Mouse (Mus musculus) midbrain, embryonic 10.5 days (tissue): ENCODE measurements around the gene Mgat4a. TPM values are rescaled to one million over a fixed set of nuclear protein-coding genes. Genes with fewer than 3 reads are reported as not detected.
"Not testable (repeated sequence)": the region's sequence is repeated elsewhere in the genome, so short reads cannot be mapped to it uniquely, and the experiment has no call there.

Experiments
- DNase-seq: peaks from one replicate; pipeline ENCODE4 v3.0.0-alpha.2; 2017; ENCODE audit warnings: low spot score
- H3K27ac ChIP-seq: fragments of 300-500 bp; sonication (generic); replicated peaks from 2 replicates; pipeline ENCODE4 v1.5.1; 2016; ENCODE audit warnings: mild to moderate bottlenecking
- H3K27me3 ChIP-seq: fragments of 300-500 bp; sonication (generic); 2 replicates; pipeline ENCODE4 v1.6.1; 2016; ENCODE audit warnings: low read depth, mild to moderate bottlenecking; ENCODE audit not compliant: poor library complexity, severe bottlenecking
- H3K36me3 ChIP-seq: fragments of 300-500 bp; sonication (generic); 2 replicates; pipeline ENCODE4 v1.6.1; 2016; ENCODE audit warnings: mild to moderate bottlenecking, moderate library complexity
- H3K4me1 ChIP-seq: fragments of 300-500 bp; sonication (generic); 2 replicates; pipeline ENCODE4 v1.6.1; 2016
- H3K4me3 ChIP-seq: fragments of 300-500 bp; sonication (generic); 2 replicates; pipeline ENCODE4 v1.5.1; 2016; ENCODE audit warnings: mild to moderate bottlenecking, moderate library complexity
- H3K9me3 ChIP-seq: fragments of 300-500 bp; sonication (generic); replicated peaks from 2 replicates; pipeline ENCODE4 v1.6.1; 2016; ENCODE audit warnings: mild to moderate bottlenecking
- WGBS: fragments of 180-500 bp; shearing (Covaris S2); methylation state at CpG from one replicate; pipeline ENCODE4 v1.1.7; 2016; 5-methylcytosine and 5-hydroxymethylcytosine counted together
- polyA plus RNA-seq: library from polyadenylated mRNA; unstranded; fragments of >200 nt; fragmentation: Nextera tagmentation; extraction: Ambion mirVana; gene quantifications from 2 replicates; pipeline ENCODE4 v1.2.1, GENCODE M21; 2016

Gene Mgat4a
- polyA plus RNA-seq, 1 experiment from 2014 or later: 1.5 TPM

DNA sequence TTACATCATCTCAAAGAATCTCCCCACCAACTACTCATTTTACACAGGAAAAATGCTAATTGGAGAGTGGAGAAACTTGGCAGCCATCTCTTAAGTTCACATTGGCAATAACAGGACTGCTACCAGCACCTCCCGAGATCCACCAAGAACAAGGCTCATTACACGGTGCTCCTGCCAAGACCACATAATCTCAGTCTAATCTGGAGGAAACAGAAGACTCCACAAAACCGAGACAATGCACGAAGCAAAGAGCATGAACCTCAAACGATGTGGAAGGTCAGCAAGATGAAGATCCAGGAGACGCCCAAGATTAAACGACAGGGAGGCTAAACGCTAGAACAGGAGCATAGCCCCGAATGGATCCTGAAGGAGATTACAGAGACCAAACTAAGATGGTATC is 38.5 kb downstream of the Mgat4a start:
- no peak overlapping the region for H3K4me3 ChIP-seq
- H3K36me3 ChIP-seq: no peaks in the 10 kb centered on the region
- H3K27me3 ChIP-seq: peaks cover 46% of the 10 kb centered on the region
- no peak for DNase-seq
- peaks cover 16% of the 10 kb centered on the region for H3K4me1 ChIP-seq
- WGBS: 89% methylated on average over 9 of the region's 9 CpGs
- H3K27ac ChIP-seq: no peak overlapping the region
- H3K9me3 ChIP-seq: 0 out of 2 replicates have a peak, but pooled peaks cover 5% of the 10 kb centered on the region

DNA sequence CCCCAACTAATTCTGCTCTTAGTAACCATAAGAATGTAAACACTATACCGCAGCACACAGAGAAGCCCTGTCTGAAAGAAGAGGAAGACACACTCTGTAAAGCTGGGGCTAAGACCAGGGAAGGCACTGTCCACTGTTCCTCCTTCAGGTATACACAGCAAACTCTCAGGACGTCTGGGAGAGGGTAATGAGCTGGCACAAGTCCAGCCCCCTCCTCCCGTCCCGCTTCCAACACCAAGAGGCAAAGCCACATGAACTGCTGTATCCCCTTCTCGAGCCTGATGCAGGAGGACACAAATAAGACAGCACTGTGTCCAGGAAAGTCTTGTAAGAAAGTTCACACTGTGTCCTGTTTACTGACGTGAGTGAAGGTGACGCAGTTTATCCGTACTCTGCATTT is 40.1 kb downstream of the Mgat4a start:
- Histone ChIP-seq H3K27me3 (peaks cover 61% of the 10 kb centered on the region), H3K4me3 (no peak overlapping the region), H3K27ac (no peak overlapping the region), H3K36me3 (no peaks in the 10 kb centered on the region), H3K9me3 (no peaks in the 10 kb centered on the region), H3K4me1 (peaks cover 16% of the 10 kb centered on the region)
- DNase-seq: no peak
- WGBS: 79% methylated on average over 8 of the region's 8 CpGs

DNA sequence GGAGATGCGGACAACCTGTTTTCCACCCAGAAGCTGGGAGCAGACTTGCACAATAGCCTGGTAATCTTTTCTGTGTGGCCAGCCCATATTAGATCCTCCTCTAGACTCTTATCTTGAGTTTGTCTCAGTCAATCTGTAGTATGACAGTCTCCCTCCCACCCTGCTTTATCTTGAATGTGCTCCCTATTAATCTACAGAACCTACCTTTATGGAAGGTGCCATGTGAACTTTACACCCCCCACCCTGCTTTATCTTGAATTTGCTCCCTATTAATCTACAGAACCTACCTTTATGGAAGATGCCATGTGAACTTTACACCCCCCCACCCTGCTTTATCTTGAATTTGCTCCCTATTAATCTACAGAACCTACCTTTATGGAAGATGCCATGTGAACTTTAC is 41.4 kb downstream of the Mgat4a start:
- H3K27ac ChIP-seq, H3K36me3 ChIP-seq, DNase-seq, H3K4me3 ChIP-seq, H3K9me3 ChIP-seq: not testable (repeated sequence)
- H3K4me1 ChIP-seq: peaks cover 15% of the 10 kb centered on the region
- peaks cover 61% of the 10 kb centered on the region for H3K27me3 ChIP-seq
- WGBS: 78% methylated on average over 1 of the region's 1 CpGs

DNA sequence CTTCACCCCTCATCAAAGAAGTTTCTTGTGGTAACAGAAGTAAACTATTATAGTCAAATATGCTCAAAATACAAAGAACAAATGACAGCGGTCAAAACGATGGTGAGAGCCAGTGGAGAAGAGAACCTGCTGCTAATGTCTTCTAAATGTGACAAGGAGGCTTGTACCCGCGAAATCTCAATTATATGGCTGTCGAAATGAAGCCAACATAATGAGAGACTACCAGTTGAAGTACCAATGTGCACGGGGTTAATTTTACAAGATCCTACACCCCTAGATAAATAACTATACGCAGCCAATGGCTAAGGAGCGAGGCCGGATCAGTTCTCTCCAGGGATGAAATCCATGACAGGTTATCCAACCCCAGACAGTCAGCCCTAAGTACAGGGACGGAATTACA is 41.9 kb downstream of the Mgat4a start:
- peaks cover 61% of the 10 kb centered on the region for H3K27me3 ChIP-seq

DNA sequence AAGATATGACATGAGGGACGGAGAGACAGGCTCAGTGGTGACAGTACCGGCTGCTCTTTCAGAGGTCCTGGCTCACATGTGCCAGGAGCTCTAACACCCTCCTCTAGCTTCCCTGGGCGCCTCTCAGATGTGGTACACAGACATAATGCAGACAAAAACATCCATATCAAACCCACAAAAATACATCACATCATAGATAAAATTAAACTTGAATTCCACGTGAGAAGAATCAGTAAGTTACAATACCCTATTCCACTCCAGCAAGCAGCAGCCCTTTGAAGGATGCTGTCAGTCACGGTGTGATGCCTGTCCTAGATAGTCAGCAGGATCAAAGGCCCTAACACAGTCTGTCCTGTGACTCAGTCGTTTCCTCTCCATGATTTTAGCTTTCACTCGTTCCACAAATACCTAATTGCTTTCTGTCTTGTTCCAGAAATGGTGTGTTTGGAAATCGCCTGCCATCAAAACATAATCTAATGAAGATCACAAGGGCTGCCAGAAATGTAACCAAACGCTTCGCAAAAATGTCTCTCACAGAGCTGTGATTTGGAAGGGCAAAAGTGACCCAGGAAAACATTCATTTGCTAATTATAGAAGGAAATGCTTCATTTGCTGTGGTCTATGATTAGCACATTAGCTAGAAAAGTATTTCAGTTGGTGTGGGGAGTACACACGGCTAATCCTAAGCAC is 44.1 kb downstream of the Mgat4a start:
- peaks cover 50% of the 10 kb centered on the region for H3K27me3 ChIP-seq

More for the DNA sequence above, 41.9 kb downstream of the Mgat4a start:
- 61% methylated on average over 10 of the region's 10 CpGs for WGBS
- H3K4me1 ChIP-seq: peaks cover 12% of the 10 kb centered on the region
- peak; percentile 28 for DNase-seq
- H3K4me3 ChIP-seq: no peak overlapping the region
- H3K36me3 ChIP-seq: no peaks in the 10 kb centered on the region
- H3K9me3 ChIP-seq: no peaks in the 10 kb centered on the region
- H3K27ac ChIP-seq: no peak overlapping the region

DNA sequence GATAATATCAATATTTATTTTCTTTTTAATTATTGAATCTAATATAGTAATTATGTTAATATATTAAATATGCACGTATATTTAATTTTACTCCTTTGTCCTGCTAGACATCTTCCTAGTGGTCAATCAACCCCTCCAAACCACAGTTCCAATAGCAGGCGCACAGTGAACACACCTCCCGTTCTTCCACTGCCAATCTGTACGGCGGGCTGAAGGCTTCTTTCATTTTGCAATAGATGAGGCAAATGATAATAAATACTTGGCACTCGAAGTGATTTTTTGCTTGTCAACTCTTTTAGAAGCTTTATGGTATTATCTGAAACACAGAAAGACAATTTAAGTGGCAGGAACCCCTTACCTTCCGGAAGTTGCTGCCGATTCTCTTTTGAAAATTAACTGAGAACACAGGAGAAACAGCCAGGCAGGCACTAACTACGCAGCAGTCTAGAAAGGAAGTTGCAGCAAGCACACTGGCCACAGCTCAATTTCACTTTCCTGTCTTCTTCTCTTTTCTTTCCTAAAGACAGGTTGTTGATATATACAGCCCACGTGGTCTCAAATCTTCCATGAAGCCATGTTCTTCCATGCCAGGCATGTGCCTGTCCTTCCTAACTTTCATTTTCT is 45.0 kb downstream of the Mgat4a start:
- DNase-seq: no peak
- Histone ChIP-seq H3K4me1 (peaks cover 14% of the 10 kb centered on the region), H3K27ac (no peak overlapping the region), H3K27me3 (peaks cover 41% of the 10 kb centered on the region), H3K9me3 (no peaks in the 10 kb centered on the region), H3K36me3 (no peaks in the 10 kb centered on the region), H3K4me3 (no peak overlapping the region)
- WGBS: 88% methylated on average over 10 of the region's 10 CpGs

More for the DNA sequence above, 44.1 kb downstream of the Mgat4a start:
- H3K27ac ChIP-seq: no peak overlapping the region
- no peaks in the 10 kb centered on the region for H3K36me3 ChIP-seq
- H3K9me3 ChIP-seq: no peaks in the 10 kb centered on the region
- 75% methylated on average over 11 of the region's 11 CpGs for WGBS
- DNase-seq: no peak
- H3K4me1 ChIP-seq: peaks cover 14% of the 10 kb centered on the region
- H3K4me3 ChIP-seq: no peak overlapping the region

DNA sequence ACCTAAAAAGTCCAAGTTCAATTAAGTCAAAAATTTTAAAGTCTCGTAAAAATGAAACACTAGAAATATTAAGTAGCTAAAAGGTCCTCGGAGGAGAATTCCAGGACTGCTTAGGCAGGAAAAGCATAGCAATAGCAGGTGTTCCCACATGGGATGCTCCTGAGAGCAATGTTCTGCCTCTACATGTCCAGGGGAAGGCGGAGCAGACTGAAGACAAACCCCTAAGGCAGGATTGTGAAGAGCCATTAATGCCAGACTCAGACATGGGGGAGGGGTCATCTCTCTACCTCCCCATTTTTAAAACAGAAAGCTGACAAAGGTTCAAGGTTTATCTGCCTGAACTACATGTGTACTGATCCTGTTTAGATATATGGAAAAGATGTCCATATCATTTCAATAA is 45.7 kb downstream of the Mgat4a start:
- WGBS: 86% methylated on average over 3 of the region's 3 CpGs

DNA sequence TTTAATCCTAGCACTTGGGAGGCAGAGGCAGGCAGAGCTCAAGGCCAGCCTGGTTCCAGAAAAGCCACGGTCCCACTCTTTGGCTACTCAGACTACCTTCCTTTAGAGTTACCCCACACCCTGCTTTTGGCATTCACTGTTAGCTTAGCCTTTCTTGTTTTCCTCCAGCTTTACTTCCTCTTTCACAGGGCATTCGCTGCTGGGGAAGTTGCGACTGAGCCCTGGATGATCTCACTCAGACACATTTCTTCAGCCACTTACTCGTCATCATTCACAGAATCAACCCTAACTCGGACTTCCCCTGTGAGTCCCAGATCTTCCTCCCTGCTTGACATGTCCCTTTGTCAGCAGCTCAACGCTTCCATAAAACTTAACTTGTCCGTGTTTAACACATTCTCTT is 49.1 kb downstream of the Mgat4a start:
- H3K4me1 ChIP-seq: 0 out of 2 replicates have a peak, but pooled peaks cover 2% of the 10 kb centered on the region
- no peaks in the 10 kb centered on the region for H3K9me3 ChIP-seq
- H3K36me3 ChIP-seq: no peaks in the 10 kb centered on the region; the same call in 1 of the 2 replicates
- H3K4me3 ChIP-seq: no peak overlapping the region
- H3K27me3 ChIP-seq: peaks cover 9% of the 10 kb centered on the region; the same call in 1 of the 2 replicates
- DNase-seq: no peak
- 88% methylated on average over 7 of the region's 7 CpGs for WGBS
- H3K27ac ChIP-seq: no peak overlapping the region

More for the DNA sequence above, 45.7 kb downstream of the Mgat4a start:
- Histone ChIP-seq H3K36me3 (no peaks in the 10 kb centered on the region), H3K4me3 (no peak overlapping the region), H3K9me3 (no peaks in the 10 kb centered on the region), H3K4me1 (peaks cover 14% of the 10 kb centered on the region), H3K27ac (no peak overlapping the region), H3K27me3 (peaks cover 34% of the 10 kb centered on the region)
- DNase-seq: no peak

DNA sequence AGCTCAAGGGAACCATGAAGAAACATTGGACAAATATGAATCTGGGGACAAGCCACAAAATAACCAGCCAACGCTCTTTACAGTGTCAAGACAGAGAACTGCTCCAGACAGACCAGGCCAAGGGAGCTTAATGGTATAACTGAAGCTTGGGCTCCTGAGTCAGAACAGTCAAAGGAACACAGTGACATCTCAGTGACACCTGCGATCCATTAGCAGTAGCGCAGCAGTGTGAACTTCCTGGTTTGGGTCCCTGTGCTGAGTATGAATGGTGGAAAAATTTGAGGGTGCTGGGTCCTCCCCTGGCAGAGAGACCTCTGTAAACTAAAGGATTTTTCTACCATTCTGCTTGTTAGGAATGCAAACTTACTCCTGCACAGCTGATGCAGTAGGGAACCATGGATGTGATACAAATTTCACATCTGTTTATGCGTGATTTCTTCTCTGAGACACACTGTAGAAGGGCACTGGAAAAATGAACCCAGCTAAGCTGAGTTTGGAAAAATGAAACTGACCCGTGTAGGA is 50.1 kb downstream of the Mgat4a start:
- Histone ChIP-seq H3K4me3 (no peak overlapping the region), H3K9me3 (no peaks in the 10 kb centered on the region), H3K27me3 (no peaks in the 10 kb centered on the region), H3K4me1 (0 out of 2 replicates have a peak, but pooled peaks cover 2% of the 10 kb centered on the region), H3K27ac (no peak overlapping the region), H3K36me3 (no peaks in the 10 kb centered on the region; the same call in 1 of the 2 replicates)
- DNase-seq: no peak
- WGBS: 89% methylated on average over 5 of the region's 5 CpGs

DNA sequence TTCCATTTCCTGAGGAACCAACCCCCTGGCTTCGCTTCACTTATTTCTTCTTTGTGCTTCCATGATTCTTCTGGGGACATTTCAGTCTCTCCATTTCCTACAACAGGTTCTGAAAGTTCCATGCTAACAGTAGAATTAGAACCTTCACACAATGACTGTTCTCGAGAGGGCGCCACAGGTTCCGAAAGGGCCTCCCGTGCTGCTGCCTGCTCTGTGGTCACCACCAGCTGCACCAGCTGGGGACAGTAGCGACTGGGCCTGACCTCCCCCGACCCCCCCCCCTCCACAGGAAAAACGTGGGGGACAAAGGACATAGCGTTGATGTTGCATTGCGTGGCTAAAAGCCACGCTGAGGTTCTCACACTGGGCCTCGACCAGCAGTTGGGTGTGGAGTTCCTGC is 52.3 kb downstream of the Mgat4a start:
- Histone ChIP-seq H3K4me1 (0 out of 2 replicates have a peak, but pooled peaks cover 2% of the 10 kb centered on the region), H3K36me3 (no peaks in the 10 kb centered on the region; the same call in 1 of the 2 replicates), H3K27ac (no peak overlapping the region), H3K27me3 (no peaks in the 10 kb centered on the region), H3K4me3 (no peak overlapping the region), H3K9me3 (no peaks in the 10 kb centered on the region)
- no peak for DNase-seq
- 88% methylated on average over 12 of the region's 12 CpGs for WGBS

DNA sequence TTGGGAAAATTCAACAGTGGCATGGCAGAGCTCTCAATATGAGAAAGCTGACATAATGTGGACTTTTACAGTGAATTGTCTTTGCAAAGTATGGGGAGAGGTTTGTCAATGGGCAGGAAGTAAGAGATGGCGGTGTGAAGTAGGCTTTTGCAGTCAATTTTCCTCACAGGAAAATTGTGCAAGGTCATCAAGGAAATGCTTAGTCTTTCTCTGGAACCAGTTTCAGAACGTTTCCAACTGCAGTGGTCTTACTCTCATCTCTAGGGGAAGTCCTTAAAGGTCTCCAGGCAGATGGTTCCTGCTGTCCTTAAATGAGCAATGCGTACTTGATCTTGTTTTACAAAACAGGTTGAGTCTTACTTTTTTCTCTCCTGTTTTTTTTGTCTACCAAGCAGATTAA is 53.8 kb downstream of the Mgat4a start:
- Histone ChIP-seq H3K4me3 (no peak overlapping the region), H3K9me3 (no peaks in the 10 kb centered on the region), H3K27ac (no peak overlapping the region), H3K36me3 (no peaks in the 10 kb centered on the region; the same call in 1 of the 2 replicates), H3K27me3 (no peaks in the 10 kb centered on the region), H3K4me1 (no peaks in the 10 kb centered on the region)
- no peak for DNase-seq
- WGBS: 86% methylated on average over 3 of the region's 3 CpGs

DNA sequence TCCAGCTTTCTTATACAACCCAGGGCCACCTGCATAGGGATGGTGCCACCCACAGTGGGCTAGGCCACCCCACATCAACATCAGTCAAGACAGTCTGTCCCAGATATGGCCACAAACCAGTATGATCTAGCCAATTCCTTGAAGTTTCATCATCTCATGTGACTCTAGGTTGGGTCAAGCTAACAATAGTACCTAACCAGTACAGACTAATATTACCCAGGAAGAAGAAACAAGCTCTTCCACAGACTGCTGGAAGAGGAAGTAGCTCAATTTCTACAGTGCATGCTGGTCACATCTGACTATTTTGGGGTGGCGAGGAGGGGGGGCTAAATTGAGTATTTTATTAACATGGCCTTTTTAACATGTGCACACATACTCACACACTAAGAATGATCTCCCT is 54.4 kb downstream of the Mgat4a start:
- no peaks in the 10 kb centered on the region; the same call in 1 of the 2 replicates for H3K36me3 ChIP-seq
- H3K9me3 ChIP-seq: no peaks in the 10 kb centered on the region
- H3K27ac ChIP-seq: no peak overlapping the region
- no peak overlapping the region for H3K4me3 ChIP-seq
- no peaks in the 10 kb centered on the region for H3K4me1 ChIP-seq
- WGBS: 83% methylated on average over 1 of the region's 1 CpGs
- DNase-seq: no peak
- no peaks in the 10 kb centered on the region for H3K27me3 ChIP-seq

DNA sequence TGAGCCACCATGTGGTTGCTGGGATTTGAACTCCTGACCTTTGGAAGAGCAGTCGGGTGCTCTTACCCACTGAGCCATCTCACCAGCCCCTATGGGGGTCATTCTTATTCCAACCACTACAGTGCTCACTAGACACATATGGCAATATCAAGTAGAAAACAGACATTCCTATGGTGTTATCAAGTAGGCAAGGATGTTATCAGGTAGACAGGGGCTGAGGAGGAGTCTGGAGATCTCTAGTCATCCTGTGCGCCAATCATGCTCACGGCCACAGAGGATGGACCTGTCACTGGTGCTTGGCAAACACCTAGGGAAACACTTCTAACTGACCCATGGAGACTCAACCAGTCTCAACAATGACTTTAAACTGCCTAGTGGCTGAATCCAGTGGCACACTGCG is 56.2 kb downstream of the Mgat4a start:
- Histone ChIP-seq H3K27ac (no peak overlapping the region), H3K9me3 (no peaks in the 10 kb centered on the region), H3K27me3 (no peaks in the 10 kb centered on the region), H3K4me3 (no peak overlapping the region), H3K4me1 (no peaks in the 10 kb centered on the region), H3K36me3 (no peaks in the 10 kb centered on the region; the same call in 1 of the 2 replicates)
- no peak for DNase-seq
- WGBS: 89% methylated on average over 4 of the region's 4 CpGs
